Comparison of ENCODE assay signal across 18 mouse cellular contexts in genomic region chr15:77134483-77134882, GRCm38 (mm10).
DNase-seq lines count a peak whose midpoint lies in the region; ATAC-seq and TF ChIP-seq lines count a peak whose summit lies in the region.
"Had no signal": no experiment of that assay in that cellular context is flagged by ENCODE, and none has a peak within 500 bp of the region (broad histone marks: within the 10 kb centered on the region; RNA-seq: fewer than 3 reads in every experiment).

No protein-coding gene starts in this region.

- 0 out of 2 replicates have a peak, but pooled peaks cover 2% of the 10 kb centered on the region for H3K4me1 ChIP-seq in midbrain, embryonic 11.5 days (ENCODE audit: control insufficient read depth, insufficient read depth, low read length)
- H3K4me1 ChIP-seq in midbrain, embryonic 15.5 days = peaks cover 9% of the 10 kb centered on the region
- no peaks in the 10 kb centered on the region for H3K4me1 ChIP-seq in intestine, embryonic 15.5 days (replicated peaks)

- peaks cover 8% of the 10 kb centered on the region; the same call in 1 of the 2 replicates for H3K36me3 ChIP-seq in midbrain, embryonic 11.5 days (ENCODE audit: control insufficient read depth, insufficient read depth, low read length)
- H3K36me3 ChIP-seq in midbrain, embryonic 15.5 days (replicated peaks) = peaks cover 14% of the 10 kb centered on the region; the same call in 1 of the 2 replicates
- peaks cover 83% of the 10 kb centered on the region for H3K36me3 ChIP-seq in myocyte (ENCODE audit: control insufficient read depth, insufficient read depth)
- peaks cover 10% of the 10 kb centered on the region for H3K36me3 ChIP-seq in intestine, embryonic 15.5 days
- H3K36me3 ChIP-seq: G1E had no signal

- TF ChIP-seq POLR2A in myocyte (IDR thresholded peaks at IDR 0.05; ENCODE audit: insufficient read length, low read depth) = peak; percentile 72

- H3ac ChIP-seq in myocyte (ENCODE audit: control insufficient read depth, insufficient read length) = no peak overlapping the region

- no peaks in the 10 kb centered on the region for H3K9me3 ChIP-seq in midbrain, embryonic 11.5 days (ENCODE audit: control insufficient read depth, low read length)
- no peaks in the 10 kb centered on the region for H3K9me3 ChIP-seq in midbrain, embryonic 15.5 days
- no peaks in the 10 kb centered on the region for H3K9me3 ChIP-seq in intestine, embryonic 15.5 days

- 97% methylated on average over 10 of the region's 10 CpGs for WGBS in midbrain, embryonic 11.5 days
- 97% methylated on average over 10 of the region's 10 CpGs for WGBS in midbrain, embryonic 15.5 days
- 97% methylated on average over 10 of the region's 10 CpGs for WGBS in intestine, embryonic 15.5 days

- H3K27ac ChIP-seq in midbrain, embryonic 11.5 days (ENCODE audit: low read depth, low read length) = no peak overlapping the region
- no peak overlapping the region for H3K27ac ChIP-seq in midbrain, embryonic 15.5 days
- H3K27ac ChIP-seq in intestine, embryonic 15.5 days = no peak overlapping the region

- no peak for ATAC-seq in midbrain, embryonic 11.5 days (ENCODE audit: low FRiP score)
- ATAC-seq in midbrain, embryonic 15.5 days (replicated peaks) = no peak
- ATAC-seq in intestine, embryonic 15.5 days = no peak
- ATAC-seq: activated CD4-positive, CD25-positive, alpha-beta regulatory T cell, adult 4 months; CD4-positive, CD25-positive, alpha-beta regulatory T cell, adult 4 months; Patski had no signal

- H3K79me2 ChIP-seq in myocyte (ENCODE audit: control insufficient read depth, insufficient read depth) = peaks cover 100% of the 10 kb centered on the region

- no peak overlapping the region for H3K4me2 ChIP-seq in midbrain, embryonic 11.5 days
- no peak overlapping the region for H3K4me2 ChIP-seq in midbrain, embryonic 15.5 days
- H3K4me2 ChIP-seq in myocyte (ENCODE audit: low read depth) = no peak overlapping the region
- no peak overlapping the region for H3K4me2 ChIP-seq in intestine, embryonic 15.5 days (replicated peaks)

- peak; percentile 80 for DNase-seq in midbrain, embryonic 11.5 days (ENCODE audit: low spot score, missing footprints)
- DNase-seq: adrenal gland, adult 2 months; adrenal gland, adult 8-10 months; adrenal gland, postnatal 10 days; adrenal gland, postnatal 14 days; adrenal gland, postnatal 25 days; adrenal gland, postnatal 36 days; B cell, adult 2 months; cerebellum, adult 11 months; cerebellum, adult 11-12 months; cerebellum, adult 18-20 months had no signal

- no peak overlapping the region for H3K4me3 ChIP-seq in midbrain, embryonic 11.5 days (ENCODE audit: low read depth, low read length)
- no peak overlapping the region for H3K4me3 ChIP-seq in midbrain, embryonic 15.5 days
- no peak overlapping the region for H3K4me3 ChIP-seq in myocyte
- H3K4me3 ChIP-seq in intestine, embryonic 15.5 days (replicated peaks) = no peak overlapping the region

- H3K27me3 ChIP-seq in midbrain, embryonic 11.5 days (ENCODE audit: control insufficient read depth, insufficient read depth, low read length) = no peaks in the 10 kb centered on the region
- no peaks in the 10 kb centered on the region for H3K27me3 ChIP-seq in midbrain, embryonic 15.5 days (replicated peaks)
- no peaks in the 10 kb centered on the region for H3K27me3 ChIP-seq in myocyte (ENCODE audit: control insufficient read depth, insufficient read depth, insufficient read length)
- no peaks in the 10 kb centered on the region for H3K27me3 ChIP-seq in intestine, embryonic 15.5 days (replicated peaks)
- H3K27me3 ChIP-seq: Patski had no signal

- H3K9ac ChIP-seq in midbrain, embryonic 11.5 days (ENCODE audit: low read length) = no peak overlapping the region
- no peak overlapping the region for H3K9ac ChIP-seq in midbrain, embryonic 15.5 days
- no peak overlapping the region for H3K9ac ChIP-seq in intestine, embryonic 15.5 days

TF ChIP-seq in myocyte, 11 proteins besides CTCF, POLR2A, EP300 and RAD21:
- TF ChIP-seq MYOG (IDR thresholded peaks at IDR 0.05; ENCODE audit: control insufficient read depth in 1 of 3, insufficient read depth in 1 of 3, insufficient read length in 2 of 3, low read depth in 2 of 3) (no peak), USF1 (IDR thresholded peaks at IDR 0.05; ENCODE audit: low read depth) (no peak), POLR2AphosphoS2 (IDR thresholded peaks at IDR 0.05; ENCODE audit: insufficient read length, low read depth) (peak; percentile 92), MYOD1 (IDR thresholded peaks at IDR 0.05; ENCODE audit: control insufficient read depth in 1 of 3, insufficient read length in 2 of 3, low read depth in 2 of 3) (no peak), E2F4 (IDR thresholded peaks at IDR 0.05; ENCODE audit: insufficient read depth) (no peak), MAX (IDR thresholded peaks at IDR 0.05; ENCODE audit: low read depth) (no peak), CEBPB (IDR thresholded peaks at IDR 0.05; ENCODE audit: insufficient read depth, poor library complexity, severe bottlenecking) (no peak), TCF3 (IDR thresholded peaks at IDR 0.05; ENCODE audit: insufficient read length, low read depth) (no peak), REST (IDR thresholded peaks at IDR 0.05; ENCODE audit: insufficient read depth, insufficient read length) (peak; percentile 9), SRF (IDR thresholded peaks at IDR 0.05; ENCODE audit: control insufficient read depth, insufficient read length, low read depth) (no peak), TCF12 (IDR thresholded peaks at IDR 0.05; ENCODE audit: insufficient read depth, poor library complexity, severe bottlenecking) (no peak)
